Mouse (Mus musculus): ENCODE results near the gene Col1a1. TPM values are rescaled to one million over a fixed set of nuclear protein-coding genes. Genes with fewer than 3 reads are reported as not detected.
A peak's percentile ranks its signal among the peaks of the same experiment; 100 is the strongest.

The Col1a1 gene
- polyA plus RNA-seq, 1 experiment from 2014 or later, result 89.1 TPM

- ATAC-seq (ENCODE audit: low read depth), result no peak
These were observed 58.3 kb downstream of the Col1a1 start for GRCm38 (mm10) chr11:94994208-94994814.

GRCm38 (mm10) chr11:94994947-94995772 lies 59.1 kb downstream of the Col1a1 start:
- peak overlapping the region; percentile 97 for H3K4me2 ChIP-seq (ENCODE audit: low read depth, low read length)
- peak overlapping the region; percentile 84 for H3K4me3 ChIP-seq (ENCODE audit: low read depth, low read length)
- H3K36me3 ChIP-seq (ENCODE audit: control insufficient read depth, insufficient read depth), result peaks cover 9% of the 10 kb centered on the region
- WGBS (ENCODE audit: insufficient replicate concordance), result 42% methylated on average over 11 of the region's 11 CpGs
- peaks cover 88% of the 10 kb centered on the region for H3K4me1 ChIP-seq (ENCODE audit: control insufficient read depth, low read depth, low read length)
- peak overlapping the region; percentile 87 for H3K9ac ChIP-seq (ENCODE audit: low read depth, low read length)
- peak overlapping the region; percentile 58 for H3K27ac ChIP-seq (ENCODE audit: low read length)
- no peaks in the 10 kb centered on the region for H3K27me3 ChIP-seq (ENCODE audit: control insufficient read depth, insufficient read depth, low read depth, low read length)
- H3K9me3 ChIP-seq (replicated peaks; ENCODE audit: control insufficient read depth, low read length), result no peaks in the 10 kb centered on the region
- ATAC-seq (ENCODE audit: low read depth), result no peak

More at GRCm38 (mm10) chr11:94994208-94994814, 58.3 kb downstream of the Col1a1 start:
- Histone ChIP-seq H3K27ac (ENCODE audit: low read length) (peak overlapping the region; percentile 58), H3K4me3 (ENCODE audit: low read depth, low read length) (peak overlapping the region; percentile 84), H3K4me1 (ENCODE audit: control insufficient read depth, low read depth, low read length) (peaks cover 88% of the 10 kb centered on the region), H3K27me3 (ENCODE audit: control insufficient read depth, insufficient read depth, low read depth, low read length) (no peaks in the 10 kb centered on the region), H3K4me2 (ENCODE audit: low read depth, low read length) (peak overlapping the region; percentile 97), H3K9ac (ENCODE audit: low read depth, low read length) (peak overlapping the region; percentile 87), H3K9me3 (replicated peaks; ENCODE audit: control insufficient read depth, low read length) (no peaks in the 10 kb centered on the region), H3K36me3 (ENCODE audit: control insufficient read depth, insufficient read depth) (peaks cover 1% of the 10 kb centered on the region)
- WGBS (ENCODE audit: insufficient replicate concordance), result 26% methylated on average over 10 of the region's 10 CpGs

- no peak for ATAC-seq (ENCODE audit: low read depth)
- 70% methylated on average over 8 of the region's 8 CpGs for WGBS (ENCODE audit: insufficient replicate concordance)
- peaks cover 92% of the 10 kb centered on the region for H3K4me1 ChIP-seq (ENCODE audit: control insufficient read depth, low read depth, low read length)
- H3K9me3 ChIP-seq (replicated peaks; ENCODE audit: control insufficient read depth, low read length), result no peaks in the 10 kb centered on the region
- peak overlapping the region; percentile 97 for H3K4me2 ChIP-seq (ENCODE audit: low read depth, low read length)
- H3K27me3 ChIP-seq (ENCODE audit: control insufficient read depth, insufficient read depth, low read depth, low read length), result no peaks in the 10 kb centered on the region
- peak overlapping the region; percentile 84 for H3K4me3 ChIP-seq (ENCODE audit: low read depth, low read length)
- peak overlapping the region; percentile 58 for H3K27ac ChIP-seq (ENCODE audit: low read length)
- H3K9ac ChIP-seq (ENCODE audit: low read depth, low read length), result peak overlapping the region; percentile 87
- H3K36me3 ChIP-seq (ENCODE audit: control insufficient read depth, insufficient read depth), result peaks cover 9% of the 10 kb centered on the region
These were observed 60.1 kb downstream of the Col1a1 start for GRCm38 (mm10) chr11:94996101-94996500.

DNA sequence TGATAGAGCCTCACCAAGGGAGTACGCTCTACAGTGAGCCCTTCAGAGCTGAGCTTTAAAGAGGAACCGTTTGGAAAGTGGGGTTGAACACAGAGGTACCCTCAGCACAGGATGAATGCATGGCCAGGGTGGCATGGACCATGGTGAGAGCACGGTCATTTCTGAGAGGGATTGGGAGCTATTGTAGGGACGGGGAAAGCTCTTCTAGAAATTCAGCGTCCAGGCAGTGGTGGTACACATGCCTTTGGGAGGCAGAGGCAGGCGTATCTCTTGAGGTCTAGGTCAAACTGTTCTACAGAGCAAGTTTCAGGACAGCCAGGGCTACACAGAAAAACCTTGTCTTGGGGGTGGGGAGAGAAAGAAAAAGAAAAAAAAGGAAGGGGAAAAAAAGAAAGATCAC lies 61.0 kb downstream of the Col1a1 start:
- H3K4me2 ChIP-seq (ENCODE audit: low read depth, low read length), result peak overlapping the region; percentile 66
- ATAC-seq (ENCODE audit: low read depth), result no peak
- peaks cover 16% of the 10 kb centered on the region for H3K36me3 ChIP-seq (ENCODE audit: control insufficient read depth, insufficient read depth)
- no peaks in the 10 kb centered on the region for H3K27me3 ChIP-seq (ENCODE audit: control insufficient read depth, insufficient read depth, low read depth, low read length)
- peak overlapping the region; percentile 56 for H3K4me3 ChIP-seq (ENCODE audit: low read depth, low read length)
- peak overlapping the region; percentile 89 for H3K27ac ChIP-seq (ENCODE audit: low read length)
- WGBS (ENCODE audit: insufficient replicate concordance), result 54% methylated on average over 6 of the region's 6 CpGs
- H3K9ac ChIP-seq (ENCODE audit: low read depth, low read length), result peak overlapping the region; percentile 65
- H3K4me1 ChIP-seq (ENCODE audit: control insufficient read depth, low read depth, low read length), result peaks cover 98% of the 10 kb centered on the region
- no peaks in the 10 kb centered on the region for H3K9me3 ChIP-seq (replicated peaks; ENCODE audit: control insufficient read depth, low read length)

GRCm38 (mm10) chr11:94997596-94997995 lies 61.6 kb downstream of the Col1a1 start:
- Histone ChIP-seq H3K27ac (ENCODE audit: low read length) (peak overlapping the region; percentile 89), H3K4me3 (ENCODE audit: low read depth, low read length) (peak overlapping the region; percentile 56), H3K4me2 (ENCODE audit: low read depth, low read length) (peak overlapping the region; percentile 66), H3K4me1 (ENCODE audit: control insufficient read depth, low read depth, low read length) (peaks cover 97% of the 10 kb centered on the region), H3K9me3 (replicated peaks; ENCODE audit: control insufficient read depth, low read length) (no peaks in the 10 kb centered on the region), H3K36me3 (ENCODE audit: control insufficient read depth, insufficient read depth) (peaks cover 23% of the 10 kb centered on the region), H3K9ac (ENCODE audit: low read depth, low read length) (peak overlapping the region; percentile 65), H3K27me3 (ENCODE audit: control insufficient read depth, insufficient read depth, low read depth, low read length) (no peaks in the 10 kb centered on the region)
- ATAC-seq (ENCODE audit: low read depth), result peak; percentile 93
- 17% methylated on average over 5 of the region's 5 CpGs for WGBS (ENCODE audit: insufficient replicate concordance)

GRCm38 (mm10) chr11:94998041-94998531 lies 62.1 kb downstream of the Col1a1 start:
- Histone ChIP-seq H3K36me3 (ENCODE audit: control insufficient read depth, insufficient read depth) (peaks cover 27% of the 10 kb centered on the region), H3K27me3 (ENCODE audit: control insufficient read depth, insufficient read depth, low read depth, low read length) (no peaks in the 10 kb centered on the region), H3K9ac (ENCODE audit: low read depth, low read length) (peak overlapping the region; percentile 65), H3K4me3 (ENCODE audit: low read depth, low read length) (peak overlapping the region; percentile 56), H3K4me2 (ENCODE audit: low read depth, low read length) (peak overlapping the region; percentile 66), H3K4me1 (ENCODE audit: control insufficient read depth, low read depth, low read length) (peaks cover 92% of the 10 kb centered on the region), H3K27ac (ENCODE audit: low read length) (peak overlapping the region; percentile 89), H3K9me3 (replicated peaks; ENCODE audit: control insufficient read depth, low read length) (no peaks in the 10 kb centered on the region)
- ATAC-seq (ENCODE audit: low read depth), result peak; percentile 45
- WGBS (ENCODE audit: insufficient replicate concordance), result 27% methylated on average over 16 of the region's 16 CpGs

GRCm38 (mm10) chr11:95000128-95000527 lies 64.1 kb downstream of the Col1a1 start:
- Histone ChIP-seq H3K27ac (ENCODE audit: low read length) (peak overlapping the region; percentile 32), H3K27me3 (ENCODE audit: control insufficient read depth, insufficient read depth, low read depth, low read length) (no peaks in the 10 kb centered on the region), H3K4me1 (ENCODE audit: control insufficient read depth, low read depth, low read length) (peaks cover 75% of the 10 kb centered on the region), H3K36me3 (ENCODE audit: control insufficient read depth, insufficient read depth) (peaks cover 34% of the 10 kb centered on the region), H3K9me3 (replicated peaks; ENCODE audit: control insufficient read depth, low read length) (no peaks in the 10 kb centered on the region), H3K4me2 (ENCODE audit: low read depth, low read length) (no peak overlapping the region), H3K9ac (ENCODE audit: low read depth, low read length) (no peak overlapping the region), H3K4me3 (ENCODE audit: low read depth, low read length) (no peak overlapping the region)
- no peak for ATAC-seq (ENCODE audit: low read depth)
- WGBS (ENCODE audit: insufficient replicate concordance), result 51% methylated on average over 8 of the region's 8 CpGs

DNA sequence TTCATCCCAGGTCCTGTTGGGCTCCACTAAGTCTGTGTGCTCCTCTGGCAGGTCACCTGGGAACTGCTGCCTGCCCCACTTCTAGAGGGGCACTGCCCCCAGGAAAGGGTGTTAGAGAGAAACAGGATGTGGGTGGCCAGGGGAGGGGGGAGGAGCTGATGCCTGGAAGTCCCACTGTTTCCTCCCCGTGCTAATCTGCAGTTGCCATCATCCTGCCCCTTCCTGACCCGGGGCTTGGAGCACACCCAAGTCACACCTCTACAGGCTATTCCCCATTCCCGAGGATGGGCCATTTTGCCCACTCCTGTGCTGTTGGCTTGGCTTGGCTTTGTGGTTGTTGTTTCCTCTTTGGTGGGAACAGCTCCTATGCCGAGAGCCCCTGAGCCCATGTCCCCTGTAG lies 64.5 kb downstream of the Col1a1 start:
- Histone ChIP-seq H3K9ac (ENCODE audit: low read depth, low read length) (peak overlapping the region; percentile 15; the same call in 1 of the 2 replicates), H3K27me3 (ENCODE audit: control insufficient read depth, insufficient read depth, low read depth, low read length) (no peaks in the 10 kb centered on the region), H3K4me1 (ENCODE audit: control insufficient read depth, low read depth, low read length) (peaks cover 71% of the 10 kb centered on the region), H3K27ac (ENCODE audit: low read length) (peak overlapping the region; percentile 32), H3K36me3 (ENCODE audit: control insufficient read depth, insufficient read depth) (peaks cover 38% of the 10 kb centered on the region), H3K4me2 (ENCODE audit: low read depth, low read length) (peak overlapping the region; percentile 28; the same call in 1 of the 2 replicates), H3K9me3 (replicated peaks; ENCODE audit: control insufficient read depth, low read length) (no peaks in the 10 kb centered on the region), H3K4me3 (ENCODE audit: low read depth, low read length) (no peak overlapping the region)
- no peak for ATAC-seq (ENCODE audit: low read depth)
- 10% methylated on average over 4 of the region's 4 CpGs for WGBS (ENCODE audit: insufficient replicate concordance)

Data from liver, embryonic 16.5 days (tissue).